Mouse (Mus musculus): ENCODE results near the gene Gm5767. TPM values are rescaled to one million over a fixed set of nuclear protein-coding genes. Genes with fewer than 3 reads are reported as not detected.

Gene Gm5767
- not detected for total RNA-seq (2021)
- long read RNA-seq, experiment 1 = 0 reads
- long read RNA-seq, experiment 2 = 0 reads

GRCm38 (mm10) chr16:8680470-8680869, at the start of gene Gm5767:
Gene Gm5767, plus strand, starts transcription at chr16:8680770.
- no peak for DNase-seq (ENCODE audit: low spot score)

GRCm38 (mm10) chr16:8631428-8631827, 49.1 kb upstream of the Gm5767 start:
- no peak for DNase-seq (ENCODE audit: low spot score)

DNA sequence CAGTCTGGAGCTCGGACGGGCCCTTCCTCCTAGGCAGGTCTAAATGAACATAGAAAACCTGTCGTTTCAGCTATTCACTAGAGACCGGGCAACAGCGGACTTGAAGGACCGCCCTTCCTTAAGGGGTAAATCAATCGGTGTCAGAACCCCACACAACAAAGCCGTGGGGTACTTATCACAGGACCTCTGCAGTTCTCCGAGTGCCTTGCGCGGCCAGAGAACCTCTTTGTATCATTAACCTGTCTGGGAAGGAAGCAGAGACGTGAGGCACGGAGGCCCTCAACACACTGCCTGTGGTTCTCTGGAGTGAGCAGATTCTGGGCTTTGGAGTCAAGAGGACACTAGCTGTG, 43.7 kb upstream of the Gm5767 start:
- peak; percentile 7 for DNase-seq (ENCODE audit: low spot score)

- peak; percentile 84 for DNase-seq (ENCODE audit: low spot score)
These were observed 43.1 kb upstream of the Gm5767 start, which contains the start of the genes Pmm2 and Tmem186 for GRCm38 (mm10) chr16:8637217-8638051. Gene Pmm2, plus strand, starts transcription at chr16:8637674. Gene Tmem186, minus strand, starts transcription at chr16:8637712.

GRCm38 (mm10) chr16:8638131-8638530, 42.4 kb upstream of the Gm5767 start:
- DNase-seq (ENCODE audit: low spot score) = no peak

GRCm38 (mm10) chr16:8639466-8640191, 40.9 kb upstream of the Gm5767 start:
- no peak for DNase-seq (ENCODE audit: low spot score)

DNA sequence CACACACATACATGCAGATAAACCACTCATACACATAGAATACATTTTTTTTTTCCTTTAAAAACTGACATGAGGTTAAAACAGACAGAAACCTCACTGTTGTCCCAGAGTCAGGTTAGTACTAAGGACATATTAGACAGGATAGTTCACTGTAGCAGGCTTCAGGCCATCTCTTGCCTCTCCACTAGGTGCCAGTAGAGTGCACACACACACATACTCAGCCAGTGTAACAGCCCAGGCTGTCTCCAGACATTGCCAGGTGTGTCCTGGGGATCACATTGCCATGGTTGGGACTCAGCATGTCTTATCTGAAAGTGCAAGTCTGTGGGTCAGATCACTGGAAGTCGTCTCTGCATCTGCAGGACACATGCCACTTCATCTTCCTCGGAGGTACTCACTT, 36.7 kb upstream of the Gm5767 start:
- DNase-seq (ENCODE audit: low spot score) = peak; percentile 64

DNA sequence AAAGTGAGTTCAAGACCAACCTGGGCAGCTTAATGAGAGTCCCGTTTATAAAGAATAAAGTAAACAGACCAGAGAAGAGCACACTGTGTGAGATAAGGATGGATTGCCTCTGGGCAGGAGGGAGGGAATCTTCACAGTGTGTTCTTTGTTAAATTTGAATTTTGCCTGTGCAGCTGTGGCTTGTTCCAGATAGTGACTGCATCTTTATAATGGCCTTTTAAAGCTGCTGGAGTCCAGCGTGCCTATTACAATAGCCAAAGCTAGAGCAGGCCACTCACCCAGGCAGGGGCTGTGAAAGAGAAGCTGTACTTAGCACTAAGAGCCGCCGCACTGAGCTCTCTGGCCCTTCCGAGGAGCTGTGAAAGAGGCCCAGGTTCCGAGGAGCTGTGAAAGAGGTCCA, 35.0 kb upstream of the Gm5767 start:
- no peak for DNase-seq (ENCODE audit: low spot score)

DNA sequence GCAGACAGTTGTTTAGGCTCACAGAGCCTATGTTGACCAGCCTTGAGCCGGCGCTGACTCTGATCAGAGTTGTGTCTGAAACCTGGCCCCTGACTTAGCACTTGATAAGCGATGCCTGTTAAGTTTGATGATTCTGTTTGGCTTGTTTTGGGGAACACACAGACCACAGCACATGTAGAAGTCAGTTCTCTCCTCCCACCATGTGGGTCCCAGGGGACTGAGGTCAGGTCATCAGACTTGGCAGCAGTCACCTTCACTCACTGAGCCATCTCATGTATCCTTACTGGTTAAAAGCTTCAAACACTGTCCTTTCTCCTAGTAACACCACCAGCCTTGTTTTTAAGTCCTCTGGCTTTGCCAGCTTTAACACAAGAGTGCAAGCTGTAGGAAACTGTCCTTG, 30.6 kb upstream of the Gm5767 start:
- no peak for DNase-seq (ENCODE audit: low spot score)

- no peak for DNase-seq (ENCODE audit: low spot score)
These were observed 25.5 kb upstream of the Gm5767 start for GRCm38 (mm10) chr16:8655108-8655507.

DNA sequence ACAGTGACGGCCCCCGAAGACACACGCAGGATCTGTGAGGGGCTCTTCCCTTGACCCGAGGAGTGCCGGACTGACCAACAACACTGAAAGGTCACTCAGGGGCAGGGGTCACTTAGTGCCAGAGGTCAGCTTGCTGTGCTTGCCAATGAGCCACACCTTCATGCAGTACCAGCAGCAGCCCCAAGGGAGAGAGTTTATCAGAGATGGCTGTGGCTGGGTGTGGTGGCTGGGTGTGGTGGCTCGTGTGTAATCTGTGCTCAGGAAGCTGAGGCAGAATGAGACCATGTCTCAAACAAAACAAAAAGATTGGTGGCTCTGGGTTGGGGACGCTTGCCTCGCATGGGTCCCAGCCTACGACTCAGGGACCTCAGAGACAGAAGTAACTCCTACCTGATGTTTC, 25.0 kb upstream of the Gm5767 start:
- no peak for DNase-seq (ENCODE audit: low spot score)

DNA sequence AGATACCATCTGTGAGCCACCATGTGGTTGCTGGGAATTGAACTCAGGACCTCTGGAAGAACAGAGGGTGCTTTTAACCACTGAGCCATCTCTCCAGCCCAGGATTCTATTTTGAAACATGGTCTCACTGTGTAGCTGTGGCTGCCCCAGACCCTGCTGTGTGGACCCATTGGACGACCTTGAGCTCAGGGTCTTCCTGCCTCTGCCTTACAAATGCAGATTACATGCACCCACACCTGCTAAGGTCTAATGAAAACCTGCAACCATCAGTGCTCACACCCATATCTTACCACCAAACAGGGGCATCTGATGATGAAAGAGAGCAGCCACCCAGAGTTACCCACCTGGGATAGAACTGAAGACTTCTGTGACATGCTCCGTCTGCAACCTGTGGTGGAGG, 24.3 kb upstream of the Gm5767 start:
- DNase-seq (ENCODE audit: low spot score) = no peak

GRCm38 (mm10) chr16:8658349-8658748, 22.2 kb upstream of the Gm5767 start:
- DNase-seq (ENCODE audit: low spot score) = no peak

GRCm38 (mm10) chr16:8658764-8659163, 21.8 kb upstream of the Gm5767 start:
- DNase-seq (ENCODE audit: low spot score) = no peak

GRCm38 (mm10) chr16:8663022-8663421, 17.5 kb upstream of the Gm5767 start:
- DNase-seq (ENCODE audit: low spot score) = no peak

- DNase-seq (ENCODE audit: low spot score) = no peak
These were observed 16.7 kb upstream of the Gm5767 start for GRCm38 (mm10) chr16:8663606-8664539.

GRCm38 (mm10) chr16:8665367-8665766, 15.2 kb upstream of the Gm5767 start:
- no peak for DNase-seq (ENCODE audit: low spot score)

- peak; percentile 69 for DNase-seq (ENCODE audit: low spot score)
These were observed 14.1 kb upstream of the Gm5767 start for GRCm38 (mm10) chr16:8666452-8666851.

- DNase-seq (ENCODE audit: low spot score) = no peak
These were observed 13.3 kb upstream of the Gm5767 start for GRCm38 (mm10) chr16:8667261-8667660.

GRCm38 (mm10) chr16:8667814-8668213, 12.8 kb upstream of the Gm5767 start:
- DNase-seq (ENCODE audit: low spot score) = no peak

DNA sequence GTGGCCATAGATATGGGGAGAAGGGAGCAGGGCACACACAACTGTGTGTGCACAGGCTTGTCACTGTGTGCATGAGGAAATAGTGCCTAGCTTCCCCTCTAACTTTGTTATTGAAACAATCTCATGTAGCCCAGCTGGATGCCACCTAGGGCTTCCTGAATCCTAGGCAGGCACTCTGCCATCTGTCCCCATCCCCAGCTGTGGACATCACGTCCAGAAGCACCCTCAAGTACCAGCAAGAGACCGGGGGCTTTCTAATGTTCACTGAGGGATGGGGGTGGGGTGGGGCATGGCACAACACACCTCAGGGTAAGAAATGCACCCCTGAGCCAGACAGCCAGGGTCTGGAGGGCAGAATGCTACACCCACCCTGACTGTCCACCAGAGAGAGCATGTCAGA, 12.2 kb upstream of the Gm5767 start:
- no peak for DNase-seq (ENCODE audit: low spot score)

DNA sequence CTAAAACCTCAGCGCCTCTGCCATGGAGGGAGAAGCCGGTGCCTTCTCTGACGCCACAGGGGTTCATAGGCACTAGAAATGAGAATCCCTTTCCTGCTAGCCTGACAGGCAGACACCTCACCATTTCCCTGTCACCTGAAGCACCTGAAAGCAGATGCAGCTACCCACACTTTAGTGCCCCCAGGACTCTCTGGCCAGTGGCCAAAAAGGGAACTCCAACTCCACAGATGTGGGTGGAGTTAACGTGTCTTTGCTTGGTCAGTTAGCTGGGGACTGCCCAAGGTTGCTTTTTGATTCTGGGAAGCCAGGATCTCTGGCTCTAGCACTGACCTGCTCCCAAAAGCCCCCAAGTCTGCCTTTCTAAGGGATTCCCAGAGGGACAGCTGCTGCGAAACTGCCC, 11.1 kb upstream of the Gm5767 start:
- DNase-seq (ENCODE audit: low spot score) = no peak

Measured in gastrocnemius, adult 18-20 months (tissue).